Mouse (Mus musculus) lung, embryonic 15.5 days (tissue): ENCODE data around the gene Tefm. TPM values are rescaled to one million over a fixed set of nuclear protein-coding genes. Genes with fewer than 3 reads are reported as not detected.
A peak's percentile ranks its signal among the peaks of the same experiment; 100 is the strongest.
"Not testable (repeated sequence)": the region's sequence is repeated elsewhere in the genome, so short reads cannot be mapped to it uniquely, and the experiment has no call there.

Source experiments
- ATAC-seq: fragments of 200-750 bp; cut with Nextera tagmentation; 2 replicates; pipeline ENCODE4 v1.8.0; 2017; ENCODE audit warnings: moderate number of reproducible peaks, borderline replicate concordance; ENCODE audit not compliant: low FRiP score, low TSS enrichment; ENCODE audit errors: extremely low read depth
- H3K27ac ChIP-seq: fragments of 300-500 bp; sonication (generic); 2 replicates; pipeline ENCODE4 v1.5.1; 2015; ENCODE audit warnings: moderate library complexity, mild to moderate bottlenecking, inconsistent platforms
- H3K27me3 ChIP-seq: fragments of 300-500 bp; sonication (generic); 2 replicates; pipeline ENCODE4 v1.6.1; 2015; ENCODE audit warnings: inconsistent platforms
- H3K36me3 ChIP-seq: fragments of 300-500 bp; sonication (generic); 2 replicates; pipeline ENCODE4 v1.6.1; 2015; ENCODE audit warnings: inconsistent platforms
- H3K4me1 ChIP-seq: fragments of 300-500 bp; sonication (generic); 2 replicates; pipeline ENCODE4 v1.6.1; 2015; ENCODE audit warnings: inconsistent platforms
- H3K4me2 ChIP-seq: fragments of 300-500 bp; sonication (generic); 2 replicates; pipeline ENCODE4 v1.6.1; 2015; ENCODE audit warnings: inconsistent platforms, mild to moderate bottlenecking, moderate library complexity
- H3K4me3 ChIP-seq: fragments of 300-500 bp; sonication (generic); 2 replicates; pipeline ENCODE4 v1.5.1; 2015; ENCODE audit warnings: mild to moderate bottlenecking, inconsistent platforms
- H3K9ac ChIP-seq: fragments of 300-500 bp; sonication (generic); 2 replicates; pipeline ENCODE4 v1.6.1; 2015; ENCODE audit warnings: inconsistent platforms
- H3K9me3 ChIP-seq: fragments of 300-500 bp; sonication (generic); 2 replicates; pipeline ENCODE4 v1.6.1; 2016; ENCODE audit warnings: inconsistent platforms
- WGBS: fragments of 180-500 bp; shearing (Covaris S2); methylation state at CpG from one replicate; pipeline ENCODE4 v1.1.7; 2015; 5-methylcytosine and 5-hydroxymethylcytosine counted together
- polyA plus RNA-seq: library from polyadenylated mRNA; unstranded; fragments of >200 nt; fragmentation: Nextera tagmentation; extraction: Ambion mirVana; gene quantifications from 2 replicates; pipeline ENCODE4 v1.2.1, GENCODE M21; 2015

Gene Tefm
- 28.2 and 29.2 TPM in 2 replicates for polyA plus RNA-seq

DNA sequence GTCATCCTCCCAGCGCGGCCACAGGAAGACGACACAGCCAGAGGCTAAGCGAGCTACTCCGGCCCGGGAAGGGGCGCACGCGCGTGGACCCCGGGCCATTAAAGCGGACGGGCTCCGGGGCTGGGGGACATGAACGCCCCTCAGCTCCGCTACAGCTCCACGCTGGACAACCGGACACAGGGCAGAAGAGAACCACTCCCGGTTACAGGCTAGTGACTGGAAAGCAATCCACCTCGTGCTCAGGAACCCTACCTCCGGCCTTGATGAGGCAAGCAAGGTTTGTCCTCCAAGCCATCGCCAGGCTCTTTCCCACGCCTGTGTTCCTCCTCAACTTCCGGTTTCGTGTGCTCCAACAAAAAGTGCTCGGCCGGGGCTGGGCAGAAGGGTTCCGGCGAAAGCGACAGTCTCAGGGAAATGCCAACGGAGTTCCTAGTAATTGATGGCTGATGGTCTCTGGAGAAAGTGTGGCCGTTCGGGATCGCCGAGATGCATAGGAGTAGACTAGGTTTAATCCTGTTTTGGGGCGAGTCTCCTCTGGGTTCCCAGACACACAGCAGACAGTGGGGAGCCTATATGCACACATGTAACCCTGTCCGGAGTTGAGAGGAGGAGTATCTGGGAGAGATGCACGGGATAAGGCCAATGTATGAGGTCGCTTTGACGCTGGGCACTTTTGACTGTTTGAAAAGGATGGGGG lies at the start of gene Tefm:
Gene Tefm (minus strand): TSS at position 351 of the 697 bp plus-strand sequence.
- peaks cover 12% of the 10 kb centered on the region; the same call in 1 of the 2 replicates for H3K36me3 ChIP-seq
- under 1% methylated on average over 40 of the region's 40 CpGs for WGBS

DNA sequence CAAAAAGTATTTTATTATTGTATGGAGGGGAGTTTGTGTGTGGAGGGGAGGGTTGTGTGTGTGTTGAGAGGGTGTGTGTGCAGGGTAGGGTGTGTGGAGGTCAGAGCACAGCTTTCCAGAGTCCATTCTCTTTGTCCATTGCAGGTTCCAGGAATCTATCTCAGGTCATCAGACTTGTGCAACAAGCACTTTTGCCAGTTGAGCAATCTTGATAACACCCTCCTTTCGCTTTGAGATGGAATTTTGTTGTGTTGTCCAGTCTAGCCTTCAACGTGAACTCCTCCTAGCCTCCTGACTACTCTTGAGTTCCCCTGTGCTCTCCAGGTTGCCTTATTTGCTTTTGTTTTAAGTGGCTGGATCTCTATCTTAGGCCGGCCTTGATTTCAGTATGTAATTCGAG lies 48.3 kb upstream of the Tefm start:
- no peaks in the 10 kb centered on the region for H3K9me3 ChIP-seq
- no peaks in the 10 kb centered on the region for H3K4me1 ChIP-seq
- WGBS, result 38% methylated on average over 4 of the region's 4 CpGs
- no peak overlapping the region for H3K9ac ChIP-seq
- H3K36me3 ChIP-seq, result peaks cover 8% of the 10 kb centered on the region; the same call in 1 of the 2 replicates
- no peak overlapping the region for H3K4me2 ChIP-seq
- no peaks in the 10 kb centered on the region for H3K27me3 ChIP-seq
- no peak overlapping the region for H3K27ac ChIP-seq
- H3K4me3 ChIP-seq, result no peak overlapping the region
- ATAC-seq, result no peak

More for the DNA sequence above, at the start of gene Tefm:
- ATAC-seq, result peak; percentile 88
- Histone ChIP-seq H3K9me3 (no peaks in the 10 kb centered on the region), H3K27me3 (no peaks in the 10 kb centered on the region), H3K4me2 (peak within 1 kb of the TSS; percentile 69), H3K4me3 (peak within 1 kb of the TSS; percentile 71), H3K9ac (peak within 1 kb of the TSS; percentile 89), H3K27ac (peak within 1 kb of the TSS; percentile 89), H3K4me1 (peaks cover 5% of the 10 kb centered on the region; the same call in 1 of the 2 replicates)

DNA sequence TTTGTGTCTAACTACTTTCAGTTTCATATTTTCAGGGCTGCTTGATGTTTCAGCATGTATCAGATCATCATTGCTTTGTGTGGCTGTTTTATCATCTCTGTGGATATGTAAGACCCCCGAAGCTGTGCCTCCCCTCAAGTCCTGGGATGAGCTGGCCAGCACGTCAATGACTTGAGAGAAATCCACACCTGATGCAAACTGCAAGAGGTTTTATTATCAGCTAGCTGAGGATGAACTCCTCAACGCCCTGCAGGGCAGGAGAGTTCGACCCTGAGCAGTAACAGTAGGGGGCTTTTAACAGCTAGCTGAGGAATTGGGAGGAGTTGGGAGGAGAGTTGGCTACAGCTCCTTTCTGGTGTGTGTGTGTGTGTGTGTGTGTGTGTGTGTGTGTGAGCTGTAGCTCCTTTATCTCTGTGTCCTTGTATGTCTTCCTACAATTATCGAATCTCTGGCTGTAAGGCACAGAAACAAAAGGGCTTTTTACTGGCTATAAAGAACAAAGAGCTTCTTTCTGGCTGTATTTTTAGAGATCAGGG lies 43.5 kb upstream of the Tefm start:
- 55% methylated on average over 5 of the region's 5 CpGs for WGBS
- not testable (repeated sequence) for ATAC-seq, H3K36me3 ChIP-seq, H3K27ac ChIP-seq, H3K4me1 ChIP-seq, H3K4me2 ChIP-seq, H3K9me3 ChIP-seq, H3K4me3 ChIP-seq, H3K9ac ChIP-seq, H3K27me3 ChIP-seq

DNA sequence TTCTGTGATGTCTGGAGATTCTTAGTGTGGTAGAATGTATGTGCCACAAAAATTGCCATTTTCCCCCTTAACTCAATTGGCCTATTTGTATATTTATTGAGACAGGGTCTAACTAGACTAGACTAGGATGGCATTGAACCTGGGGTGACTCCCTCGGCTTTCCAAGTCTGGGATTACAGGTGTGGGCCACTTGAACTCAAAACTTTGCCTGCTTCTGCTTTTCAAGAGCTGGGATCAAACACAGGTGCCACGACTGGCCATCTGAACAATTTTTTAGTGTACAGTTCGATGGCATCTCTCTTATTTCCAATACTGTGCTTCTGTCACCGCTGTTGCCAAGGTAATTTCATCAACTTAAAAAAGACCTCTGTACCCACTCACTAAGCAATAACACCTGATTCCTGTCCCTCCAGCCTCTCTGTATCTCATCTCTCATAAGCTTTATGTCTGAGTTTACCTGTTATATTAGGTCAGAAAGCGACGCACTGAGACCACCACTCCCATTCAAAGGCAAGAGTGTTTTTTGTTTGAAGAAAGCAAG lies 42.6 kb upstream of the Tefm start:
- Histone ChIP-seq H3K27me3 (no peaks in the 10 kb centered on the region), H3K4me1 (no peaks in the 10 kb centered on the region), H3K4me3 (peak overlapping the region; percentile 71), H3K9ac (peak overlapping the region; percentile 78; the same call in 1 of the 2 replicates), H3K9me3 (no peaks in the 10 kb centered on the region), H3K27ac (peak overlapping the region; percentile 83; the same call in 1 of the 2 replicates), H3K4me2 (peak overlapping the region; percentile 78), H3K36me3 (no peaks in the 10 kb centered on the region)
- no peak for ATAC-seq
- WGBS, result 68% methylated on average over 6 of the region's 6 CpGs

DNA sequence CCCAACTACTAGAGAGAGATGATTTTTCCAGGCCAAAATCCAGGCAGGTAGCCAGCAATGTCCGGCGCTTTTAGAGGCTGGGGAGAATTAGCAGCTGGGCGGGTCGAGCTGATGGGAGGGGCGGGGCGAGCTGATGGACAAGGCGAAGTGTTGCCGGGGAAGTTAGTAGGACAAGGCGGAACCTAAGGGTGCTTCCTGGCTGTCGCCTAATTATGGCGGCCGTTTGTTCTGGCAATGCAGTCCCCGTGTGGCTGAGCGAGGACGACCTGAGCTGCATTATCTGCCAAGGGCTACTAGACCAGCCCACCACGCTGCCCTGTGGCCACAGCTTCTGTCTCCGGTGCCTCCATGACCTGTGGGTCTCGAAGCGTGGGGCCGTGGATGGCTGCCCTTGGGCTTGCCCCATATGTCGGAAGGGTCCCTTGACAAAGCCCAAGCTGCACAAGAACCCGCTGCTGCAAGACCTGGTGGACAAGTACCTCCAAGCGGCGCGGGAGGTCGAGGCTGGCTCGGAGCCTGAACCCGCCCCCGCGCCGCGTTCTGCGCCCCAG lies 41.8 kb upstream of the Tefm start, which contains the start of gene Rnf135:
Gene Rnf135 (plus strand): TSS at position 147 of the 551 bp plus-strand sequence.
- peak; percentile 94 for ATAC-seq
- Histone ChIP-seq H3K9me3 (no peaks in the 10 kb centered on the region), H3K4me2 (peak within 1 kb of the TSS; percentile 78), H3K36me3 (no peaks in the 10 kb centered on the region), H3K4me1 (no peaks in the 10 kb centered on the region), H3K4me3 (peak within 1 kb of the TSS; percentile 71), H3K27me3 (no peaks in the 10 kb centered on the region), H3K9ac (peak within 1 kb of the TSS; percentile 78), H3K27ac (peak within 1 kb of the TSS; percentile 83)
- WGBS, result 2% methylated on average over 33 of the region's 33 CpGs

DNA sequence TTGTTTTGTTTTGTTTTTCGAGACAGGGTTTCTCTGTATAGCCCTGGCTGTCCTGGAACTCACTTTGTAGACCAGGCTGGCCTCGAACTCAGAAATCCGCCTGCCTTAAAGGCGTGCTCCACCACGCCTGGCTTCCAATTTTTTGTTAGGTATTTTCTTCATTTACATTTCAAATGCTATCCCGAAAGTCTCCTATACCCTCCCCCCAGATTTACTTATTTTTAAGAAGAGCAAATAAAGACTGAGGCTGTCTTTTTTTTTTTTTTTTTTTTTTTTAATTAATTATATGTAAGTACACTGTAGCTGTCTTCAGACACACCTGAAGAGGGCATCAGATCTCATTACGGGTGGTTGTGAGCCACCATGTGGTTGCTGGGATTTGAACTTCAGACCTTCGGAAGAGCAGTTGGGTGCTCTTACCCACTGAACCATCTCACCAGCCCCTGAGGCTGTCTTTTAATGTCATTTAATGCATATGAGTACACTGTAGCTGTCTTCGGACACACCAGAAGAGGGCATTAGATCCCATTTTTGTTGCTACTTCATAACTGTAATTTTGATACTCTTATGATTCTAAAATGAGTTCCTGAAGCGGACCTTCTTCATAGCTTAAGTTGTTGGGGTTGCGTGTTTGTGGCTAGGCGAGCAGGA lies 41.2 kb upstream of the Tefm start:
- WGBS, result 41% methylated on average over 12 of the region's 12 CpGs
- Histone ChIP-seq H3K9ac (peak overlapping the region; percentile 78; the same call in 1 of the 2 replicates), H3K27ac (0 out of 2 replicates have a peak overlapping the region, but pooled peaks have one; percentile 83), H3K4me3 (peak overlapping the region; percentile 71), H3K4me2 (peak overlapping the region; percentile 78)
- peak; percentile 72 for ATAC-seq
- H3K36me3 ChIP-seq, H3K9me3 ChIP-seq, H3K4me1 ChIP-seq, H3K27me3 ChIP-seq: not testable (repeated sequence)

DNA sequence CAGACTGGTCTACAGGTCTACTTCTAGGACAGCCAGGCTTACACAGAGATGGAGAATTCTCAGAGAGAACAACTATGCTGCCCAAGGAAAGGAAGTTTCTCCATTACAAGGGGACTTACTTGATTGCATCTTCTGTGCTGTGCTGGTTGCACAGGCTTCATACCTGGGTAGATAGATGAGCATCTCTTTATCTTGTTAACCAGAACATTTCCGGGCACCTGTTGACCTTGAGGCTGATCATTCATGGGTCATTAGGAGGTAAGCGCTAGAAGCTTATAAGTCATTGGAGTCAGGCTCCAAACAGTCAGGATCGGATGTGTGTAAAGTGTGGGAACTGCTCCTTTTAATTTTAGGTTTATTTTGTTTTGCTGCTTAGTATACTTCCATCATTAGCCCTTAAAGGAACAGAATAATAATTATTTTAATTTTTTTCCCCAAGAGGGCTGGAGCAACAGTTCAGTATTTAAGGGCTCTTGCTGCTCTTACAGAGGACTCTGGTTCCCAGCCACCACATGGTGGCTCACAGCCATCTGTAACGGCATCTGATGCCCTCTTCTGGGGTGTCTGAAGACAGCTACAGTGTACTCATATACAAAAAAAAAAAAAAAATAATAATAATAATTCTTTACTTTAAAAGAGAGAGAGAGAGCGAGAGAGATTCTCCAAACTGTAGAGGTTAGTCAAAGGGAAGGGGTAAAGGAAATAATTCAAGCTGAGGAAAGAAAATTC lies 39.2 kb upstream of the Tefm start:
- no peaks in the 10 kb centered on the region for H3K36me3 ChIP-seq
- no peaks in the 10 kb centered on the region for H3K9me3 ChIP-seq
- H3K27me3 ChIP-seq, result no peaks in the 10 kb centered on the region
- H3K9ac ChIP-seq, result no peak overlapping the region
- no peak overlapping the region for H3K27ac ChIP-seq
- WGBS, result 64% methylated on average over 5 of the region's 5 CpGs
- no peak overlapping the region for H3K4me2 ChIP-seq
- no peak overlapping the region for H3K4me3 ChIP-seq
- no peak for ATAC-seq
- H3K4me1 ChIP-seq, result no peaks in the 10 kb centered on the region

DNA sequence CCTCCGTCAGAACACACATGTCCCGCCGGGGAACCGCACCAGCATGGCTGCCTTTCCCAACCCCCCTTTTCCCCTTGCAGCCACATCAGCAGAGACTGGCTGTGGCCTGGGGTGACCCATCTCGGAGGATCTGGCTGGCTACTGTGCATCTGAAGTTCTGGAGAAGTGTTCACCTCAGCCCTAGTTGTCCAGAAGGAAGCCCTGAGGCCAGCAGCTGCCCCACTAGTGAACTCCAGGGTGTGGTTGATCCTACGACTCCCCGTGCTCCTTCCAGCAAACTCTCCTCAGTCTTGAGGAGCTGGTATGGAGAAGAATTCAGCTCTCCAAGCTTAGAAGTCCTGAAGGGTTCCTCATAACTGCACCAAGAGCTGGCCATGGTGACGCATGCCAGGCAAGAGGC lies 36.3 kb upstream of the Tefm start:
- no peaks in the 10 kb centered on the region for H3K27me3 ChIP-seq
- H3K9me3 ChIP-seq, result no peaks in the 10 kb centered on the region
- no peaks in the 10 kb centered on the region for H3K4me1 ChIP-seq
- H3K9ac ChIP-seq, result no peak overlapping the region
- H3K36me3 ChIP-seq, result no peaks in the 10 kb centered on the region
- H3K27ac ChIP-seq, result no peak overlapping the region
- H3K4me3 ChIP-seq, result no peak overlapping the region
- no peak overlapping the region for H3K4me2 ChIP-seq
- no peak for ATAC-seq
- 76% methylated on average over 8 of the region's 8 CpGs for WGBS

DNA sequence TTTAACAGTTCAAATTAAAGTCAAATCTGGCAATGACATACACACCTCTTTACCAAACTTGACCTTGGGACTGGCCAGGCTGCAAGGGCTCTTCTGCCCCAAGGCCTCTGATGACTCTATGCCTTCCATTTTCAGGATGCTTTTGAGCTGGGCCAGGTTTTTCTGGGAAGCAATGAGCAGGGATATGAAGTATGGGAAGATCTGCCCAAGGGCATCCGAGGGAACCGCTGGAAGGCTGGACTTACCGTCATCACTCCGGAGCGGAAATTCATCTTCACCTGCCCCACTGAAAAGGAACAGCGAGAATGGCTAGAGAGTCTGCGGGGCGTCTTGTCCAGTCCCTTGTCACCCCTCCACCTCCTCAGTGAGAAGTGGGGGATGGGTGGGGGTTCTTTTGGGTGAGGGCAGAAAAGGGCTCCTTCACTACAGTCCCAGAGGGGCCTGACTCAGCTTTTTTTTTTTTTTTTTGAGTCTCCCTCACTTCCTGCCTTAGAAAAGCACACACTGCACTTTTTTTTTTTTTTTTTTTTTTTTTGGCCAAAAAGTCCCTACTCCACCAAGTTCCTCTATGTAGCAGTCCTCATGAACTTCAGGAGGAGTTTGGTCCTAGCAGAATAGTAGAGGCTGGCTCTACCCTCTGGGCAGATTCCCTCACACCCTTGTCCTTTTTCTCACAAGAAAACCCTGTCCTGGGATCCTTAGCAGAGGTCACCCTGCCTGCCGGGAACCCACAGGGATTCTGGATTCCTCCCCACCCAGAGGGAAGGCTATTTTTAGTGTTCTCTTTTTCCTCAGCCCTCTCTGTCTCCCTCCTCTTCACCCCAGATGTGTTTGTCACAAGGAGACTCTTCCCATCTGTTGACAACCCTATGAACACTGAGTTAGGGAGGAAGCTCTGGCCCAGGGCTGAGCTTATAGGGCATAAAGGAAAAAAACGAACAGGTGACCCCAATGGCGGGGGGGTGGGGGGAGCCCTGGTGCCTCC lies 35.2 kb upstream of the Tefm start:
- Histone ChIP-seq H3K27me3 (no peaks in the 10 kb centered on the region), H3K4me1 (no peaks in the 10 kb centered on the region), H3K4me2 (no peak overlapping the region), H3K9ac (no peak overlapping the region), H3K27ac (no peak overlapping the region), H3K9me3 (no peaks in the 10 kb centered on the region), H3K36me3 (no peaks in the 10 kb centered on the region), H3K4me3 (no peak overlapping the region)
- no peak for ATAC-seq
- WGBS, result 66% methylated on average over 11 of the region's 11 CpGs

DNA sequence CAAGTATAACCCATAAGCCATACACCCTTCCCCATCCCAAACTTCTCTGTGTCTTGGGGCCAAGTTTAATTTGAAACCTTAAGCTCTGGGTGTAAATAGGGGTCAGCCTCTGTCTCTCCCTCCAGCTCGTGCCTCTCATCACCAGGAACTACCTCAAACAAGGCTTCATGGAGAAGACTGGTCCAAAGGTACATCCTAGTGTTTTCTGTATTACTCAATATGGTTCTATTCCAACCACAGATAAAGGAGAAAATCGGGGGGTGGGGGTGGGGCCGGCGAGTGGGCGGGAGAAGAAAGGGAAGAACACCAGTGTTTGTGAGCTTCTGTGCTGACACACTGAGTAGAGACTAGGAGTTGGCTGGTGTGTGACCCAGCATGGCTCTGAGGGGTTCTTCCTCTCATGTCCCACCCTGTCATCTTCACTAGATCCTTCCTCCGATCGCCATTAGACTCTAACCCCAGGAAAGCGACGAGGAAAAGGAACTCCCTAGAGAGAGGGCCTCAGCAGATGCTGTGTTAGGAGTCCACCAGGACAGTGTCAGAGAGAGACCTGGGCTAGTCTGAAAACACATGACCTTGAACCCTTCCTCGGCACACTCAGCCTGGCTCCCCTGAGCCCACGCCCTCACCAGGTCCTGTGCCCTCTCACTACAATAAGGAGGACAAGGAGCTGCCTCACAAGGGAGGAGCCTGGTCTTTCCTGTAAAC lies 32.1 kb upstream of the Tefm start:
- ATAC-seq, result no peak

More for the DNA sequence above, 32.1 kb upstream of the Tefm start:
- Histone ChIP-seq H3K4me2 (no peak overlapping the region), H3K27me3 (no peaks in the 10 kb centered on the region), H3K36me3 (no peaks in the 10 kb centered on the region), H3K27ac (no peak overlapping the region), H3K9me3 (no peaks in the 10 kb centered on the region), H3K9ac (no peak overlapping the region), H3K4me3 (no peak overlapping the region), H3K4me1 (no peaks in the 10 kb centered on the region)
- 75% methylated on average over 11 of the region's 11 CpGs for WGBS
